Mouse (Mus musculus): ENCODE measurements around the gene Snd1.

Gene Snd1

GRCm38 (mm10) chr6:28804751-28805150, 329.8 kb downstream of the Snd1 start:
- DNase-seq (ENCODE audit: low spot score): no peak

- no peak for DNase-seq (ENCODE audit: low spot score)
These were observed 338.1 kb downstream of the Snd1 start for GRCm38 (mm10) chr6:28813057-28813456.

GRCm38 (mm10) chr6:28814895-28815294, 340.0 kb downstream of the Snd1 start:
- no peak for DNase-seq (ENCODE audit: low spot score)

- DNase-seq (ENCODE audit: low spot score): no peak
These were observed 342.1 kb downstream of the Snd1 start for GRCm38 (mm10) chr6:28817039-28817438.

- DNase-seq (ENCODE audit: low spot score): no peak
These were observed 344.8 kb downstream of the Snd1 start for GRCm38 (mm10) chr6:28819509-28820358.

- DNase-seq (ENCODE audit: low spot score): no peak
These were observed 347.4 kb downstream of the Snd1 start for GRCm38 (mm10) chr6:28822296-28822695.

GRCm38 (mm10) chr6:28823375-28823774, 348.4 kb downstream of the Snd1 start:
- DNase-seq (ENCODE audit: low spot score): no peak

GRCm38 (mm10) chr6:28823802-28824201, 348.9 kb downstream of the Snd1 start:
- no peak for DNase-seq (ENCODE audit: low spot score)

GRCm38 (mm10) chr6:28825894-28826293, 351.0 kb downstream of the Snd1 start:
- DNase-seq (ENCODE audit: low spot score): no peak

- no peak for DNase-seq (ENCODE audit: low spot score)
These were observed 351.9 kb downstream of the Snd1 start for GRCm38 (mm10) chr6:28826689-28827389.

GRCm38 (mm10) chr6:28827565-28827964, 352.6 kb downstream of the Snd1 start:
- no peak for DNase-seq (ENCODE audit: low spot score)

GRCm38 (mm10) chr6:28828593-28828992, 353.7 kb downstream of the Snd1 start:
- peak; percentile 58 for DNase-seq (ENCODE audit: low spot score)

- DNase-seq (ENCODE audit: low spot score): no peak
These were observed 355.4 kb downstream of the Snd1 start for GRCm38 (mm10) chr6:28830306-28830705.

GRCm38 (mm10) chr6:28831011-28831853, 356.3 kb downstream of the Snd1 start, which contains the start of gene Lrrc4:
TSS of gene Lrrc4 (minus strand) at chr6:28831747.
- no peak for DNase-seq (ENCODE audit: low spot score)

- DNase-seq (ENCODE audit: low spot score): no peak
These were observed 357.2 kb downstream of the Snd1 start for GRCm38 (mm10) chr6:28831854-28832750.

GRCm38 (mm10) chr6:28832751-28833291, 357.9 kb downstream of the Snd1 start:
- no peak for DNase-seq (ENCODE audit: low spot score)

GRCm38 (mm10) chr6:28833380-28833822, 358.5 kb downstream of the Snd1 start:
- DNase-seq (ENCODE audit: low spot score): no peak

GRCm38 (mm10) chr6:28834046-28834445, 359.1 kb downstream of the Snd1 start:
- DNase-seq (ENCODE audit: low spot score): no peak

- DNase-seq (ENCODE audit: low spot score): no peak
These were observed 361.7 kb downstream of the Snd1 start for GRCm38 (mm10) chr6:28836600-28836999.

GRCm38 (mm10) chr6:28841569-28841968, 366.6 kb downstream of the Snd1 start:
- no peak for DNase-seq (ENCODE audit: low spot score)

All from MN1 (cell line).